Mouse (Mus musculus): Measurements from ENCODE around the gene Rgs19. TPM values are rescaled to one million over a fixed set of nuclear protein-coding genes. Genes with fewer than 3 reads are reported as not detected.

The Rgs19 gene
- polyA plus RNA-seq, 1 experiment from 2014 or later: 79.7 TPM

DNA sequence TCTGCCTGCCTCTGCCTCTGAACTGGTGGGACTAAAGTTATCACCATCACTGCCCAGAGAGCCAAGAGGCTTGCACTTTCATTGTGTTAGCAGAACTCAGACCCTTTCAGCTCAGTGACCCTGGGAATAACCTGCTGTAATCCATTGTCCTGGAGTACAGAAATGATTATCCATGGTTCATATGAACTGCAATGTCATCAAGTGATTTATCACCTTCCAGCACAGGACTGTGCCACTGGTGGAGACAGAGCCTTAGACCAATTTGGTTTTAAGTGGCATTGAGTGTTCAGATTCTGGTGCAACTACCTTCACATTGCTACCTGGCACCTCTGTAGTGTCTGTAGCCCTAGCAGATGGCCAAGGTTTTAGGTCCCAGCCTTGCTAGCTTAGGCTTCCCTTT lies 40.7 kb downstream of the Rgs19 start:
- Histone ChIP-seq H3K27me3 (no peaks in the 10 kb centered on the region), H3K36me3 (peaks cover 82% of the 10 kb centered on the region), H3K9ac (no peak overlapping the region), H3K4me1 (peaks cover 7% of the 10 kb centered on the region; the same call in 1 of the 2 replicates), H3K4me3 (replicated peaks) (no peak overlapping the region), H3K4me2 (replicated peaks) (no peak overlapping the region), H3K27ac (replicated peaks) (no peak overlapping the region), H3K9me3 (replicated peaks) (no peaks in the 10 kb centered on the region)
- no peak for ATAC-seq (ENCODE audit: insufficient number of reproducible peaks, low FRiP score, low TSS enrichment, low read depth)

GRCm38 (mm10) chr2:181648926-181649325 lies 44.9 kb downstream of the Rgs19 start:
- 77% methylated on average over 10 of the region's 10 CpGs for WGBS
- Histone ChIP-seq H3K9me3 (replicated peaks) (no peaks in the 10 kb centered on the region), H3K27ac (replicated peaks) (no peak overlapping the region), H3K9ac (no peak overlapping the region), H3K36me3 (peaks cover 87% of the 10 kb centered on the region), H3K4me3 (replicated peaks) (no peak overlapping the region), H3K4me2 (replicated peaks) (no peak overlapping the region), H3K27me3 (no peaks in the 10 kb centered on the region), H3K4me1 (0 out of 2 replicates have a peak, but pooled peaks cover 5% of the 10 kb centered on the region)
- ATAC-seq (ENCODE audit: insufficient number of reproducible peaks, low FRiP score, low TSS enrichment, low read depth): no peak

DNA sequence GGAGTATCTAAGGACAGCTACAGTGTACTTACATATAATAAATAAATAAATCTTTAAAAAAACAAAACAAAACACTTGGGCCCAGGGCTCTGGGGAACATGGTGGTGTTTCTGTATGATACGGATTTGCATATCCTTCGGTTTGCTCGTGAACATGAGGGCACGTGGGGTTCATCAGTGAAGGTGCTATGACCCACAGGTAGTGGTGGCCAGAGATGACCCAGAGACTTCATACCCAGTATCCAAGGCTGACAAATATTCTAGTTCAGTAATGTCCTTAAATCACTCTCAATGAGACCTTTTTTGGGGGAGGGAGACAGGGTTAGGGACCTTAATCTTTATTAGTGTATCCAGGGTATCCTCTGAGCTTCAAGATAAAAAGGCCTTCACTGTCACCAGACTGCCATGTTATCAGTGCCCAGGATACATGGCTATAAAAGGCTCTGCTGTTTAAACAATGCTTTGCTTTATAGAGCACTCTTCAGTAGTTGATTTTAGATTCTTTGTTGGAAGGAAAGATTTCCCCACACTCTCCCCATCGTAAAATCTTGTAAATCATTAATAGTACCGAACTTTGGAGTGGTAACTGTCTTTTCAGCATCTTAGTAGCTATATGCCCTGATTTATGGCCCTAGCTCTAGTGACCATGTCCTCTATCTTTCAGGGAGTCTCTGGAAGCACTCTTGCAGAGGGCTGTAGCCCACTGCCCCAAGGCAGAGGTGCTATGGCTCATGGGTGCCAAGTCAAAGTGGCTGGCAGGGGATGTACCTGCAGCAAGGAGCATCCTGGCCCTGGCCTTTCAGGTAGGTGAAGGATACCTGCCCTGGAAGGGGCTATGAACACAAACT lies 46.9 kb downstream of the Rgs19 start:
- no peaks in the 10 kb centered on the region for H3K9me3 ChIP-seq (replicated peaks)
- no peak overlapping the region for H3K4me2 ChIP-seq (replicated peaks)
- H3K9ac ChIP-seq: no peak overlapping the region
- H3K4me3 ChIP-seq (replicated peaks): no peak overlapping the region
- no peaks in the 10 kb centered on the region for H3K27me3 ChIP-seq
- no peak for ATAC-seq (ENCODE audit: insufficient number of reproducible peaks, low FRiP score, low TSS enrichment, low read depth)
- WGBS: 91% methylated on average over 6 of the region's 6 CpGs
- no peak overlapping the region for H3K27ac ChIP-seq (replicated peaks)
- H3K4me1 ChIP-seq: 0 out of 2 replicates have a peak, but pooled peaks cover 5% of the 10 kb centered on the region
- H3K36me3 ChIP-seq: peaks cover 85% of the 10 kb centered on the region

- Histone ChIP-seq H3K27ac (replicated peaks) (peak overlapping the region; percentile 45; the same call in 1 of the 2 replicates), H3K9me3 (replicated peaks) (no peaks in the 10 kb centered on the region)
- no peak for ATAC-seq (ENCODE audit: insufficient number of reproducible peaks, low FRiP score, low TSS enrichment, low read depth)
These were observed 48.1 kb downstream of the Rgs19 start for GRCm38 (mm10) chr2:181645666-181646065.

GRCm38 (mm10) chr2:181644361-181644760 lies 49.4 kb downstream of the Rgs19 start:
- Histone ChIP-seq H3K27me3 (no peaks in the 10 kb centered on the region), H3K36me3 (peaks cover 86% of the 10 kb centered on the region), H3K4me1 (0 out of 2 replicates have a peak, but pooled peaks cover 5% of the 10 kb centered on the region), H3K27ac (replicated peaks) (no peak overlapping the region), H3K4me3 (replicated peaks) (no peak overlapping the region), H3K9me3 (replicated peaks) (no peaks in the 10 kb centered on the region), H3K4me2 (replicated peaks) (no peak overlapping the region), H3K9ac (no peak overlapping the region)
- WGBS: 92% methylated on average over 2 of the region's 2 CpGs
- no peak for ATAC-seq (ENCODE audit: insufficient number of reproducible peaks, low FRiP score, low TSS enrichment, low read depth)

More at GRCm38 (mm10) chr2:181645666-181646065, 48.1 kb downstream of the Rgs19 start:
- H3K9ac ChIP-seq: no peak overlapping the region
- WGBS: 63% methylated on average over 3 of the region's 3 CpGs
- H3K4me2 ChIP-seq (replicated peaks): no peak overlapping the region
- no peak overlapping the region for H3K4me3 ChIP-seq (replicated peaks)
- no peaks in the 10 kb centered on the region for H3K27me3 ChIP-seq
- 0 out of 2 replicates have a peak, but pooled peaks cover 5% of the 10 kb centered on the region for H3K4me1 ChIP-seq
- peaks cover 87% of the 10 kb centered on the region for H3K36me3 ChIP-seq

Other genes with a start within 250 kb of the Rgs19 start
- gene Zbtb46, start 234.6 kb downstream of the Rgs19 start, polyA plus RNA-seq (2015; fragmentation: Nextera tagmentation; extraction: Ambion mirVana): 4.0 and 4.6 TPM in 2 replicates
- 0.18 and 0.24 TPM in 2 replicates for gene Abhd16b, start 200.8 kb downstream of the Rgs19 start, polyA plus RNA-seq (2015; fragmentation: Nextera tagmentation; extraction: Ambion mirVana)
- 166 and 173 TPM in 2 replicates for gene Tpd52l2, start 196.8 kb downstream of the Rgs19 start, polyA plus RNA-seq (2015; fragmentation: Nextera tagmentation; extraction: Ambion mirVana)
- gene Dnajc5, start 173.5 kb downstream of the Rgs19 start, polyA plus RNA-seq (2015; fragmentation: Nextera tagmentation; extraction: Ambion mirVana): 87.7 and 92.0 TPM in 2 replicates
- gene Uckl1, start 109.1 kb downstream of the Rgs19 start, polyA plus RNA-seq (2015; fragmentation: Nextera tagmentation; extraction: Ambion mirVana): 50.7 and 55.7 TPM in 2 replicates
- 60.4 and 63.6 TPM in 2 replicates for gene Prpf6, start 102.1 kb downstream of the Rgs19 start, polyA plus RNA-seq (2015; fragmentation: Nextera tagmentation; extraction: Ambion mirVana)
- gene Zfp512b, start 101.2 kb downstream of the Rgs19 start, polyA plus RNA-seq (2015; fragmentation: Nextera tagmentation; extraction: Ambion mirVana): 62.1 and 74.8 TPM in 2 replicates
- gene Samd10, start 94.8 kb downstream of the Rgs19 start, polyA plus RNA-seq (2015; fragmentation: Nextera tagmentation; extraction: Ambion mirVana): 13.3 and 15.6 TPM in 2 replicates
- gene Gm29797, start 36.9 kb downstream of the Rgs19 start, polyA plus RNA-seq (2015; fragmentation: Nextera tagmentation; extraction: Ambion mirVana): 0.24 and 0.31 TPM in 2 replicates
- gene Sox18, start 22.3 kb downstream of the Rgs19 start, polyA plus RNA-seq (2015; fragmentation: Nextera tagmentation; extraction: Ambion mirVana): 65.1 and 75.3 TPM in 2 replicates
- gene Tcea2, start 13.7 kb downstream of the Rgs19 start, polyA plus RNA-seq (2015; fragmentation: Nextera tagmentation; extraction: Ambion mirVana): 24.0 and 25.7 TPM in 2 replicates
- gene Lkaaear1, start 4.5 kb upstream of the Rgs19 start, polyA plus RNA-seq (2015; fragmentation: Nextera tagmentation; extraction: Ambion mirVana): not detected in 2 replicates
- gene Oprl1, start 21.0 kb upstream of the Rgs19 start, polyA plus RNA-seq (2015; fragmentation: Nextera tagmentation; extraction: Ambion mirVana): 0.18 and 0.84 TPM in 2 replicates
- gene Myt1, start 69.4 kb upstream of the Rgs19 start, polyA plus RNA-seq (2015; fragmentation: Nextera tagmentation; extraction: Ambion mirVana): 0.58 and 0.92 TPM in 2 replicates
- 34.8 and 36.8 TPM in 2 replicates for gene Pcmtd2, start 143.9 kb upstream of the Rgs19 start, polyA plus RNA-seq (2015; fragmentation: Nextera tagmentation; extraction: Ambion mirVana)
- 59.5 and 62.8 TPM in 2 replicates for gene Polr3k, start 170.4 kb upstream of the Rgs19 start, polyA plus RNA-seq (2015; fragmentation: Nextera tagmentation; extraction: Ambion mirVana)

Measured in embryonic facial prominence, embryonic 15.5 days (tissue).